Mouse (Mus musculus) bone marrow macrophage, adult 2 months (primary cell): ENCODE results near the gene Hamp2.

Source experiments
- CTCF ChIP-seq: IDR thresholded peaks from 2 replicates; pipeline ENCODE4 v1.5.1; 2012; ENCODE audit warnings: low read depth, mild to moderate bottlenecking, low read length, moderate library complexity
- POLR2A ChIP-seq: IDR thresholded peaks from 2 replicates; pipeline ENCODE4 v1.6.1; 2012; ENCODE audit warnings: mild to moderate bottlenecking, low read depth, low read length, borderline replicate concordance

DNA sequence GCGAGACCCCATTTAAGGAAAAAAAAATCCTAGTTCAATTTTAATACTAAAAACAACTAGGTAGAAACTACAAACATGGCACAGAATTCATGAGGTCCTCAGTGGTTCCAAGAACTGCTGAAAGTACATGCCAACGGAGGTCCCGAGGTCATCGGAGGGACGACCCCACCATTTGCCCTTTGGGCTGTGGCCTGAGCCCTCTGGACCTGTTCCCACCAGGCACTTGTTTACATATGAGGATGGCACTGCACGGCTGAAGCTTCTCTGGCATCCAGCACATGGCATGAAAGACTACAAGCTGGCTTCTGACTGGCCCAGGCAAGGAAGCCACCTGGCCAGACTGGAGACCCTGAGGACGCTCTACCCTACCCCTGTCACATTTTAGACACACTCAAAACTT, 39.9 kb upstream of the Hamp2 start:
- TF ChIP-seq CTCF (no peak), POLR2A (no peak)
